Mouse (Mus musculus): ENCODE measurements around the gene Pacrg. TPM values are rescaled to one million over a fixed set of nuclear protein-coding genes. Genes with fewer than 3 reads are reported as not detected.

Pacrg gene
- polyA plus RNA-seq, 1 experiment from 2014 or later = 18.4 TPM

DNA sequence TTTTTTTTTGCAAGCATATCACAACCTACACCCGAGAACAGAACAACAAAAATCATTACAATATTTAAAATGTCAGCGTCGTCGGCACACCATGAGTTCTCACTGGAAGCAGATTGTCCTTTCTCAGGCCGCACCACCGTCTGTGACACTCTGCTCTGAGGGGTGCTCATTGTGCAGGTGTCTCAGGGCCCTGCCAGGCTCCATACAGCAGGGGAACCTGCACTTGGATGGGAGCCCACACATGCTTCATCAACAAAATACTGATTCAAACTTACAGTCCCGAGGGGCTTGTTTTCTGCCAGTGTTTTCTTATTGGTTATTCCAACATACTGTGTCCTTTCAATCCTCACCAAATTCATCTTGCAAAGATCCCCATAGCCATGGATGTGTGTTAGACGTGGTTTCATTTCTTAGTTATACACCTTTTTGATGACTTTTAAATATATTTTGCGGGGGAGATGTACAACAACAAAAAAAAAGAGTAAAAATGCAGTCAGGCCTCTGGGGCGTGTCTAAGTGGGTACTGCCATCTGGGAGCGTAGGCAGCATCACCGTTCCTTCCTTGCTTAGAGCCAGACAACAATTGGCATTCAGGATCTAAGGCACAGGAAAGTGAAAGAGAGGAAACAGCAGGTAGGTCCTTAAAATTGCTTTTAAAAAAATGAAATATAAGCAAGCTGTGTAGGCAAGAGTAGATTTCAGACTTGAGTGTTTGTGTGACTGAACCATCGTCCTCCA lies 32.7 kb downstream of the Pacrg start:
- Histone ChIP-seq H3K4me2 (ENCODE audit: low read depth, low read length) (no peak overlapping the region), H3K27me3 (ENCODE audit: control insufficient read depth, insufficient read depth, low read length) (no peaks in the 10 kb centered on the region), H3K36me3 (ENCODE audit: control insufficient read depth, insufficient read depth, low read length) (no peaks in the 10 kb centered on the region), H3K9me3 (ENCODE audit: control insufficient read depth, low read length) (no peaks in the 10 kb centered on the region), H3K4me3 (ENCODE audit: low read depth, low read length) (no peak overlapping the region), H3K4me1 (ENCODE audit: control insufficient read depth, insufficient read depth, low read length) (no peaks in the 10 kb centered on the region), H3K27ac (ENCODE audit: low read depth, low read length) (no peak overlapping the region), H3K9ac (replicated peaks; ENCODE audit: low read depth, low read length) (no peak overlapping the region)
- 65% methylated on average over 13 of the region's 13 CpGs for WGBS
- ATAC-seq (ENCODE audit: low read depth) = no peak

GRCm38 (mm10) chr17:10806692-10807091 lies 33.4 kb downstream of the Pacrg start:
- no peaks in the 10 kb centered on the region for H3K4me1 ChIP-seq (ENCODE audit: control insufficient read depth, insufficient read depth, low read length)
- H3K36me3 ChIP-seq (ENCODE audit: control insufficient read depth, insufficient read depth, low read length) = no peaks in the 10 kb centered on the region
- H3K4me3 ChIP-seq (ENCODE audit: low read depth, low read length) = no peak overlapping the region
- no peak overlapping the region for H3K27ac ChIP-seq (ENCODE audit: low read depth, low read length)
- no peaks in the 10 kb centered on the region for H3K9me3 ChIP-seq (ENCODE audit: control insufficient read depth, low read length)
- H3K27me3 ChIP-seq (ENCODE audit: control insufficient read depth, insufficient read depth, low read length) = no peaks in the 10 kb centered on the region
- H3K4me2 ChIP-seq (ENCODE audit: low read depth, low read length) = no peak overlapping the region
- H3K9ac ChIP-seq (replicated peaks; ENCODE audit: low read depth, low read length) = no peak overlapping the region
- WGBS = 69% methylated on average over 4 of the region's 4 CpGs
- ATAC-seq (ENCODE audit: low read depth) = no peak

DNA sequence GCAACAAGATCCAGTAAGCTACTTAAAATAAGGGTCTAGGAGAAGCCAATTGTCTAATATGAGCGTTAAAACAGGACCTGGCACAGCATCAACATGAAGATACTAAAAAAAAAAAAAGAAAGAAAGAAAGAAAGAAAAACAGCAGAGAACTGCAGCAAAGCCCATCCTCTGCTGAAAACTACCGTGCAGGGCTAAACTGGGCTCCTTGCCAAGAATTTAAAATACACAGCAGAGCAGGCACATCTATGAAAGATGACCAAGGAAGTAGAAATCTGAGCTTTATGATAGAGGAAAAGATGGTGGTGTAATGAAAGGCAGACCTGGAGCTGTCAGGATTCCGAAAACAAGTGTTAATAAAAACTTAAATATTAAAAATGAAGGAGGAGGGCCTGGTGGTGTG lies 48.5 kb downstream of the Pacrg start:
- Histone ChIP-seq H3K9ac (replicated peaks; ENCODE audit: low read depth, low read length) (no peak overlapping the region), H3K4me3 (ENCODE audit: low read depth, low read length) (no peak overlapping the region), H3K27ac (ENCODE audit: low read depth, low read length) (no peak overlapping the region), H3K4me2 (ENCODE audit: low read depth, low read length) (no peak overlapping the region), H3K36me3 (ENCODE audit: control insufficient read depth, insufficient read depth, low read length) (no peaks in the 10 kb centered on the region), H3K27me3 (ENCODE audit: control insufficient read depth, insufficient read depth, low read length) (no peaks in the 10 kb centered on the region), H3K4me1 (ENCODE audit: control insufficient read depth, insufficient read depth, low read length) (no peaks in the 10 kb centered on the region), H3K9me3 (ENCODE audit: control insufficient read depth, low read length) (no peaks in the 10 kb centered on the region)
- no peak for ATAC-seq (ENCODE audit: low read depth)
- 47% methylated on average over 3 of the region's 3 CpGs for WGBS

DNA sequence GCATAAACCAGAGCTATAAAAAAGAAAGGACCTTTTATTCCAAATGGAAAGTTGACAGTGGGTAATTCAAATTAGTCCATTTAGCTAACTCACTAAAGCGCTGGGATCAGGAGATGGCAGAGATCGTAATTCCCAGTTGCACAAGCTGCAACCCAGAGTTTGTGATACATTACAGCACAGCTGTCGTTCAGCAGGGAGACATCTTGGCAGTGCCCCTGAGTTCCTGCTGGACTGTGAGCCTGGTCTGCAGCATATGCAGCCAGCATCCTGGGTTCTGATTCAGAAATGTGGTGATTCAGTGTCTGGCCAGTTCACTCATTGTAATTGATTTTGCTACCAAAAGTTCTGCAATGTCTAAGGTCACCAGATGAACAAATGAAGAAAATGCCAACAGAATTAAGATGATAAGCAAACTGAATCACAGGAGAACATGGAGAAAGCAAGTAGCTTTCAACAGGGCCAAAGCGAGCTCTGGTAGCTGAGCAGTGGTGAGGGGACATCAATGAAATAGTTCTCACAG lies 55.6 kb downstream of the Pacrg start:
- no peak overlapping the region for H3K4me2 ChIP-seq (ENCODE audit: low read depth, low read length)
- WGBS = 53% methylated on average over 4 of the region's 4 CpGs
- ATAC-seq (ENCODE audit: low read depth) = no peak
- no peak overlapping the region for H3K9ac ChIP-seq (replicated peaks; ENCODE audit: low read depth, low read length)
- H3K4me1 ChIP-seq (ENCODE audit: control insufficient read depth, insufficient read depth, low read length) = no peaks in the 10 kb centered on the region
- no peaks in the 10 kb centered on the region for H3K36me3 ChIP-seq (ENCODE audit: control insufficient read depth, insufficient read depth, low read length)
- no peaks in the 10 kb centered on the region for H3K9me3 ChIP-seq (ENCODE audit: control insufficient read depth, low read length)
- H3K27me3 ChIP-seq (ENCODE audit: control insufficient read depth, insufficient read depth, low read length) = no peaks in the 10 kb centered on the region
- no peak overlapping the region for H3K4me3 ChIP-seq (ENCODE audit: low read depth, low read length)
- H3K27ac ChIP-seq (ENCODE audit: low read depth, low read length) = no peak overlapping the region

- Histone ChIP-seq H3K27ac (ENCODE audit: low read depth, low read length) (no peak overlapping the region), H3K9me3 (ENCODE audit: control insufficient read depth, low read length) (no peaks in the 10 kb centered on the region), H3K27me3 (ENCODE audit: control insufficient read depth, insufficient read depth, low read length) (no peaks in the 10 kb centered on the region), H3K4me1 (ENCODE audit: control insufficient read depth, insufficient read depth, low read length) (peaks cover 8% of the 10 kb centered on the region), H3K9ac (replicated peaks; ENCODE audit: low read depth, low read length) (no peak overlapping the region), H3K4me2 (ENCODE audit: low read depth, low read length) (no peak overlapping the region; the same call in 1 of the 2 replicates), H3K36me3 (ENCODE audit: control insufficient read depth, insufficient read depth, low read length) (no peaks in the 10 kb centered on the region), H3K4me3 (ENCODE audit: low read depth, low read length) (no peak overlapping the region)
- WGBS = 5% methylated on average over 10 of the region's 10 CpGs
- ATAC-seq (ENCODE audit: low read depth) = 0 out of 2 replicates have a peak, but pooled peaks have one; percentile 31
Observed at GRCm38 (mm10) chr17:10776503-10776902, 63.6 kb downstream of the Pacrg start.

DNA sequence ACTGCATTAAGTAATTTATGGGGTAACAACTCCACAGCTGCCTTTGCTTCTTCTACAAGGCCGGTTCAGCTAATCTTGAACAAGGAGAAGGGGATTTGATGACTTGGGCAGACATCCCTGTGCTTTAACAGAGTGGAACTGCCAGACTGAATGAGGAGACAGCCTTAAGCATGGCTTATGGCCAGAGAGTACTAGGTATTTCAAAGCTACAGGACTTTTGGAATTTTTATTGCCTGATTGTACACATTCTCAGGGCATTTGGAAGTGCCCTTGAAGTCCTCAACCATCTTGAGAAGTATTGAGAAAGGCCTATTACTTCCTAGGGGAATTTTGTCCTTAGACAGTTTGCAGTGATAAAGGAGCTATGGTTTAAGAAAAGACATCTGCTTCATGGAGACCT lies 65.6 kb downstream of the Pacrg start:
- no peak overlapping the region for H3K4me3 ChIP-seq (ENCODE audit: low read depth, low read length)
- no peak for ATAC-seq (ENCODE audit: low read depth)
- H3K27me3 ChIP-seq (ENCODE audit: control insufficient read depth, insufficient read depth, low read length) = no peaks in the 10 kb centered on the region
- H3K27ac ChIP-seq (ENCODE audit: low read depth, low read length) = no peak overlapping the region
- H3K36me3 ChIP-seq (ENCODE audit: control insufficient read depth, insufficient read depth, low read length) = no peaks in the 10 kb centered on the region
- H3K9me3 ChIP-seq (ENCODE audit: control insufficient read depth, low read length) = no peaks in the 10 kb centered on the region
- peaks cover 18% of the 10 kb centered on the region for H3K4me1 ChIP-seq (ENCODE audit: control insufficient read depth, insufficient read depth, low read length)
- 26% methylated on average over 1 of the region's 1 CpGs for WGBS
- no peak overlapping the region for H3K4me2 ChIP-seq (ENCODE audit: low read depth, low read length)
- H3K9ac ChIP-seq (replicated peaks; ENCODE audit: low read depth, low read length) = no peak overlapping the region

DNA sequence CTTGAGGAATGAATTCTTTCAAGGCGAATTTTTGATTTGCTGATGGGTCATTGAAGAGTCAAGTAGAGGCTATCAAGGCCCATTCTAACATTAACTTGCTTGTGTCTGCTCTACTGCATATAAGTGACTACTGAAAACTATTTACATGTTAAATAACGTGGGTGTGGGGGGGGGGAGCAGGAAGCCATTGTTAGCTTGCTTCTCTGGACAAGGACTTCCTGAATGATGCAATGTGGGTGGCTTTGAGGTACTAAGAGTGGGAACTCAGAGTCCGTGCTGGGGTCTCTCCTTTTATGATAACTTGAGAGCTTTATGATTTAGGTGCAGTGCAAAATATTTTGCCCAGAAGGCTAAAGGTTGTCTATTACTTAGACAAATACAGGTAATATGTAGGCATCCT lies 67.9 kb downstream of the Pacrg start:
- ATAC-seq (ENCODE audit: low read depth) = no peak
- no peak overlapping the region for H3K4me3 ChIP-seq (ENCODE audit: low read depth, low read length)
- no peaks in the 10 kb centered on the region for H3K27me3 ChIP-seq (ENCODE audit: control insufficient read depth, insufficient read depth, low read length)
- H3K27ac ChIP-seq (ENCODE audit: low read depth, low read length) = no peak overlapping the region
- 60% methylated on average over 3 of the region's 3 CpGs for WGBS
- H3K9me3 ChIP-seq (ENCODE audit: control insufficient read depth, low read length) = no peaks in the 10 kb centered on the region
- no peak overlapping the region for H3K9ac ChIP-seq (replicated peaks; ENCODE audit: low read depth, low read length)
- no peak overlapping the region for H3K4me2 ChIP-seq (ENCODE audit: low read depth, low read length)
- H3K4me1 ChIP-seq (ENCODE audit: control insufficient read depth, insufficient read depth, low read length) = peaks cover 16% of the 10 kb centered on the region
- H3K36me3 ChIP-seq (ENCODE audit: control insufficient read depth, insufficient read depth, low read length) = no peaks in the 10 kb centered on the region

DNA sequence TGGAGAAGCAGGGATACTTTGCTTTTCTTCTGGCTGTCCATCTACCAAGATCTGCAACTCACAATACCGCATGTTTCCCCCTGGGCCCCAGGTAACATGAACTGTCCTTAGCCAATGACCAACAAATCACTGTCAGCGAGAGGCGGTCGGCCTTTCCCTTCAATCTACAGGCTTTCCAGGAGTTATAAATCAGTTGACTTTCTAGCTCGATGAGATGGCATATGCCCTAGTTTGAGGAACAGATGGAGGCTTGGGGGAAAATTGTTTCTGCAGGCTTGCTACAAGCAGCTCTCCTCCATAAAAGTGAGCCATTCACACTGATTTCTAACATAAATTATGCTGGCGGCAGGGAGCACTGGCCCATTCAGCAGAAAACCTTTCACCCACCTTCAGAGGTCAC lies 70.2 kb downstream of the Pacrg start:
- H3K4me1 ChIP-seq (ENCODE audit: control insufficient read depth, insufficient read depth, low read length) = peaks cover 11% of the 10 kb centered on the region; the same call in 1 of the 2 replicates
- no peaks in the 10 kb centered on the region for H3K27me3 ChIP-seq (ENCODE audit: control insufficient read depth, insufficient read depth, low read length)
- 8% methylated on average over 6 of the region's 6 CpGs for whole genome bisulfite sequencing
- no peaks in the 10 kb centered on the region for H3K36me3 ChIP-seq (ENCODE audit: control insufficient read depth, insufficient read depth, low read length)
- no peak overlapping the region for H3K4me3 ChIP-seq (ENCODE audit: low read depth, low read length)
- H3K27ac ChIP-seq (ENCODE audit: low read depth, low read length) = peak overlapping the region; percentile 23; the same call in 1 of the 2 replicates
- ATAC-seq (ENCODE audit: low read depth) = 0 out of 2 replicates have a peak, but pooled peaks have one; percentile 38
- no peak overlapping the region for H3K4me2 ChIP-seq (ENCODE audit: low read depth, low read length)
- H3K9ac ChIP-seq (replicated peaks; ENCODE audit: low read depth, low read length) = no peak overlapping the region
- no peaks in the 10 kb centered on the region for H3K9me3 ChIP-seq (ENCODE audit: control insufficient read depth, low read length)

- WGBS = 79% methylated on average over 10 of the region's 10 CpGs
- Histone ChIP-seq H3K4me1 (ENCODE audit: control insufficient read depth, insufficient read depth, low read length) (peaks cover 11% of the 10 kb centered on the region; the same call in 1 of the 2 replicates), H3K4me2 (ENCODE audit: low read depth, low read length) (no peak overlapping the region), H3K4me3 (ENCODE audit: low read depth, low read length) (no peak overlapping the region), H3K27ac (ENCODE audit: low read depth, low read length) (no peak overlapping the region), H3K36me3 (ENCODE audit: control insufficient read depth, insufficient read depth, low read length) (no peaks in the 10 kb centered on the region), H3K9ac (replicated peaks; ENCODE audit: low read depth, low read length) (no peak overlapping the region), H3K27me3 (ENCODE audit: control insufficient read depth, insufficient read depth, low read length) (no peaks in the 10 kb centered on the region), H3K9me3 (ENCODE audit: control insufficient read depth, low read length) (no peaks in the 10 kb centered on the region)
- no peak for ATAC-seq (ENCODE audit: low read depth)
Observed at GRCm38 (mm10) chr17:10766735-10767406, 73.2 kb downstream of the Pacrg start.
